Mouse (Mus musculus) CH12.LX (cell line): ENCODE measurements at regions not wholly inside any gene's neighbourhood (a gene's known extent, or its start where the extent isn't known, plus 50 kb on each side); places are given as distances from the start of the nearest gene placed in this dataset.

Experiments
- CHD1 ChIP-seq: IDR thresholded peaks from 2 replicates; pipeline ENCODE4 v1.6.1; 2012; ENCODE audit warnings: low read depth, low read length, improper control_type of control experiment, inconsistent platforms
- CTCF ChIP-seq, 2 experiments: IDR thresholded peaks in 1 of 2; conservative IDR thresholded peaks in 1 of 2; 2 replicates each; pipeline ENCODE4 v1.5.1; 2011 to 2012; ENCODE audit warnings: low read depth in 2 of 2, low read length in 2 of 2, improper control_type of control experiment in 1 of 2, inconsistent platforms in 1 of 2, mild to moderate bottlenecking in 1 of 2, moderate library complexity in 1 of 2
- HCFC1 ChIP-seq: IDR thresholded peaks from 2 replicates; pipeline ENCODE4 v1.6.1; 2012; ENCODE audit warnings: low read depth, mild to moderate bottlenecking, inconsistent platforms, low read length, improper control_type of control experiment
- JUN ChIP-seq: IDR thresholded peaks from 2 replicates; pipeline ENCODE4 v1.6.1; 2011; ENCODE audit warnings: low read depth, mild to moderate bottlenecking, low read length, improper control_type of control experiment, moderate library complexity; ENCODE audit not compliant: insufficient read depth
- MAX ChIP-seq: IDR thresholded peaks from 2 replicates; pipeline ENCODE4 v1.6.1; 2011; ENCODE audit warnings: low read length, improper control_type of control experiment
- MYC ChIP-seq: IDR thresholded peaks from 2 replicates; pipeline ENCODE4 v1.6.1; 2011; ENCODE audit warnings: low read depth, mild to moderate bottlenecking, improper control_type of control experiment, low read length
- POLR2A ChIP-seq: IDR thresholded peaks from 2 replicates; pipeline ENCODE4 v1.6.1; 2011; ENCODE audit warnings: low read depth, mild to moderate bottlenecking, improper control_type of control experiment, low read length
- SMC3 ChIP-seq: IDR thresholded peaks from 2 replicates; pipeline ENCODE4 v1.6.1; 2011; ENCODE audit warnings: low read depth, low read length, improper control_type of control experiment
- UBTF ChIP-seq: IDR thresholded peaks from 2 replicates; pipeline ENCODE4 v1.6.1; 2012; ENCODE audit warnings: low read depth, mild to moderate bottlenecking, inconsistent platforms, low read length, improper control_type of control experiment, moderate library complexity

DNA sequence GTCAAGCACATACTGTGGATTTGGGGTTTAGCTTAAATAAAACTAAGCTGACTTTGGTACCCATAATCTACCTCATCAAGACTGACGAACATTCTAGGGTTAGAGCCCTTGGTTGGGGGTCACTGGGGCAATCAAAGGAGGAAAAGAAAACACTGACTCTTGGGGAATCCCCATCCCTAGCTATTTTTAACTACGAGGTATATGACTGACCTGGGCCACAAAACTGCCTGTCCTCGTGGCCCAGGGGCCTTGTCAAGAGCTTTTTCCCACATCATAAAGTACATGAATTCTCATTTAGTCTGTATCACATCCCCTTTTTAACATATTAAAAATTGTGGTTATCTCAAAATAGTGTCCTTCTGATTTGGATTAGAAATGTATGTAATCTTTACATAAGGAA, 207.7 kb upstream of the Cxcl12 start:
- TF ChIP-seq HCFC1: no peak
- TF ChIP-seq SMC3: no peak
- no peak for TF ChIP-seq POLR2A
- no peak for TF ChIP-seq UBTF
- no peak for TF ChIP-seq CHD1
- no peak for TF ChIP-seq CTCF (conservative IDR thresholded peaks at IDR 0.05 in 1 of 2, IDR thresholded peaks at IDR 0.05 in 1 of 2; ENCODE audit: low read depth in 2 of 2, low read length in 2 of 2)
- no peak for TF ChIP-seq JUN
- TF ChIP-seq MYC: no peak
- no peak for TF ChIP-seq MAX
